Mouse (Mus musculus) kidney, embryonic 14.5 days (tissue): Measurements from ENCODE around the gene Dnaic1. TPM values are rescaled to one million over a fixed set of nuclear protein-coding genes. Genes with fewer than 3 reads are reported as not detected.
A peak's percentile ranks its signal among the peaks of the same experiment; 100 is the strongest.

Experiments
- ATAC-seq: fragments of 200-750 bp; cut with Nextera tagmentation; 2 replicates; pipeline ENCODE4 v1.8.0; 2017; ENCODE audit warnings: moderate number of reproducible peaks, mild to moderate bottlenecking, moderate TSS enrichment, moderate library complexity; ENCODE audit not compliant: low FRiP score, low TSS enrichment
- H3K27ac ChIP-seq: fragments of 300-500 bp; sonication (generic); 2 replicates; pipeline ENCODE4 v1.5.1; 2014; ENCODE audit warnings: low read depth, mild to moderate bottlenecking, low read length, moderate library complexity, mixed read lengths
- H3K27me3 ChIP-seq: fragments of 300-500 bp; sonication (generic); 2 replicates; pipeline ENCODE4 v1.6.1; 2014; ENCODE audit warnings: mild to moderate bottlenecking, low read length; ENCODE audit not compliant: control insufficient read depth, insufficient read depth
- H3K36me3 ChIP-seq: fragments of 300-500 bp; sonication (generic); 2 replicates; pipeline ENCODE4 v1.6.1; 2014; ENCODE audit warnings: low read length, mixed read lengths; ENCODE audit not compliant: control insufficient read depth, insufficient read depth
- H3K4me1 ChIP-seq: fragments of 300-500 bp; sonication (generic); 2 replicates; pipeline ENCODE4 v1.6.1; 2014; ENCODE audit warnings: low read length, mixed read lengths; ENCODE audit not compliant: control insufficient read depth, insufficient read depth
- H3K4me2 ChIP-seq: fragments of 300-500 bp; sonication (generic); replicated peaks from 2 replicates; pipeline ENCODE4 v1.6.1; 2014; ENCODE audit warnings: low read depth, mild to moderate bottlenecking, low read length
- H3K4me3 ChIP-seq: fragments of 300-500 bp; sonication (generic); 2 replicates; pipeline ENCODE4 v1.5.1; 2014; ENCODE audit warnings: mild to moderate bottlenecking, low read length
- H3K9ac ChIP-seq: fragments of 300-500 bp; sonication (generic); 2 replicates; pipeline ENCODE4 v1.6.1; 2014; ENCODE audit warnings: low read depth, mild to moderate bottlenecking, low read length, moderate library complexity
- H3K9me3 ChIP-seq: fragments of 300-500 bp; sonication (generic); 2 replicates; pipeline ENCODE4 v1.6.1; 2016; ENCODE audit warnings: low read length; ENCODE audit not compliant: control insufficient read depth
- WGBS: fragments of 180-500 bp; shearing (Covaris S2); extraction: QIAGEN DNeasy Blood & Tissue Kit; methylation state at CpG from one replicate; pipeline ENCODE4 v1.1.7; 2014; 5-methylcytosine and 5-hydroxymethylcytosine counted together
- polyA plus RNA-seq: library from polyadenylated mRNA; unstranded; fragments of >200 nt; fragmentation: Nextera tagmentation; extraction: Ambion mirVana; gene quantifications from 2 replicates; pipeline ENCODE4 v1.2.1, GENCODE M21; 2014

Dnaic1 gene
- polyA plus RNA-seq, 1 experiment from 2014 or later: 2.2 TPM

- 6% methylated on average over 7 of the region's 7 CpGs for WGBS
- no peak for ATAC-seq
- H3K4me2 ChIP-seq: peak overlapping the region; percentile 15
- H3K36me3 ChIP-seq: no peaks in the 10 kb centered on the region
- H3K27me3 ChIP-seq: no peaks in the 10 kb centered on the region
- H3K9me3 ChIP-seq: no peaks in the 10 kb centered on the region
- H3K27ac ChIP-seq: peak overlapping the region; percentile 80
- H3K4me3 ChIP-seq: no peak overlapping the region
- no peak overlapping the region for H3K9ac ChIP-seq
- peaks cover 38% of the 10 kb centered on the region for H3K4me1 ChIP-seq
These were observed 66.8 kb downstream of the Dnaic1 start for GRCm38 (mm10) chr4:41636366-41636765.

- WGBS: 66% methylated on average over 10 of the region's 10 CpGs
- Histone ChIP-seq H3K4me3 (no peak overlapping the region), H3K9me3 (no peaks in the 10 kb centered on the region), H3K36me3 (no peaks in the 10 kb centered on the region), H3K4me2 (no peak overlapping the region; the same call in 1 of the 2 replicates), H3K27me3 (no peaks in the 10 kb centered on the region), H3K27ac (peak overlapping the region; percentile 76), H3K9ac (no peak overlapping the region), H3K4me1 (peaks cover 31% of the 10 kb centered on the region)
- no peak for ATAC-seq
These were observed 67.5 kb downstream of the Dnaic1 start for GRCm38 (mm10) chr4:41636882-41637635.

GRCm38 (mm10) chr4:41638186-41638731 lies 68.7 kb downstream of the Dnaic1 start:
- WGBS: 91% methylated on average over 10 of the region's 10 CpGs
- H3K4me3 ChIP-seq: no peak overlapping the region
- no peaks in the 10 kb centered on the region for H3K27me3 ChIP-seq
- ATAC-seq: no peak
- no peak overlapping the region for H3K9ac ChIP-seq
- no peak overlapping the region for H3K27ac ChIP-seq
- no peaks in the 10 kb centered on the region for H3K36me3 ChIP-seq
- peaks cover 28% of the 10 kb centered on the region for H3K4me1 ChIP-seq
- no peaks in the 10 kb centered on the region for H3K9me3 ChIP-seq
- H3K4me2 ChIP-seq: 0 out of 2 replicates have a peak overlapping the region, but pooled peaks have one; percentile 93

GRCm38 (mm10) chr4:41638828-41639213 lies 69.2 kb downstream of the Dnaic1 start:
- H3K9ac ChIP-seq: no peak overlapping the region
- no peak overlapping the region for H3K27ac ChIP-seq
- no peak for ATAC-seq
- H3K4me3 ChIP-seq: no peak overlapping the region; the same call in 1 of the 2 replicates
- no peaks in the 10 kb centered on the region for H3K36me3 ChIP-seq
- H3K4me1 ChIP-seq: peaks cover 28% of the 10 kb centered on the region
- 0 out of 2 replicates have a peak, but pooled peaks cover under 1% of the 10 kb centered on the region for H3K9me3 ChIP-seq
- 92% methylated on average over 4 of the region's 6 CpGs for WGBS
- peak overlapping the region; percentile 93 for H3K4me2 ChIP-seq
- no peaks in the 10 kb centered on the region for H3K27me3 ChIP-seq

DNA sequence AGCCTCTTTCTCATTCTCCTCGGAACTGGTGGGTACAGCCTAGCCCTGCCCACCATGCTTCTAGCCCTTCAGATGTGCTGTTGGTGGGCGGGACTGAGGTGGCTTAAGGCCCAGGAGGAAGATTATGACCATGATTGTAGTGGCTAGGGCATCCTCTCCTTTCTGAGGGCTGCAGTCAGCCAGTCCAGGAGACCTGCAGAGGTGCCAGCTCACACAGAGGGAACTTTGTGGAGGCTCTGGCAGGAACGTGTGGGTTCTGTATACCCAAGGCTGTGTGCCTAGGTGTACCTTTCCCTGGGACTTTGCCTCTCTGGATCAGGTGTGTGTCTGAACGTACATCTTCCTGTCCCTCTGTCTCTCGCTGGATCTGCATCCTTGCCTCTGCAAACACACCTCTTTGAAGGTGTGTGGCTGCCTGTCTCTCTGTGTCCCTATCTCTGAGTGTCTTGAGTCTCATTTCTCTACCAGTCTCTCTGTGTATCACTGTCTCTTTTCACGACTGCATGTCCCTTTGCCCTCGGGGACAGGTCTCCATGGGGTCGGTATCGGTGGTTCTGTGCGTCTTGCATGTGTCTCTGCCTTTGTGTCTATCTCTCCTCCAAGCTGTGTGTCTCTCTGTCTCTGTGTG lies 69.8 kb downstream of the Dnaic1 start:
- peak overlapping the region; percentile 85 for H3K9ac ChIP-seq
- WGBS: 15% methylated on average over 10 of the region's 10 CpGs
- peaks cover 28% of the 10 kb centered on the region for H3K4me1 ChIP-seq
- H3K4me3 ChIP-seq: peak overlapping the region; percentile 57
- no peaks in the 10 kb centered on the region for H3K36me3 ChIP-seq
- H3K27me3 ChIP-seq: no peaks in the 10 kb centered on the region
- ATAC-seq: no peak; the same call in 1 of the 2 replicates
- H3K27ac ChIP-seq: 0 out of 2 replicates have a peak overlapping the region, but pooled peaks have one; percentile 26
- peak overlapping the region; percentile 93 for H3K4me2 ChIP-seq
- H3K9me3 ChIP-seq: 0 out of 2 replicates have a peak, but pooled peaks cover 2% of the 10 kb centered on the region

GRCm38 (mm10) chr4:41639913-41640507 lies 70.4 kb downstream of the Dnaic1 start, which contains the start of gene Enho:
TSS of gene Enho (minus strand) at chr4:41640324.
- under 1% methylated on average over 67 of the region's 74 CpGs for WGBS
- Histone ChIP-seq H3K4me1 (peaks cover 28% of the 10 kb centered on the region), H3K4me2 (peak within 1 kb of the TSS; percentile 93), H3K36me3 (no peaks in the 10 kb centered on the region), H3K27ac (peak within 1 kb of the TSS; percentile 26; the same call in 1 of the 2 replicates), H3K27me3 (no peaks in the 10 kb centered on the region), H3K9ac (peak within 1 kb of the TSS; percentile 85), H3K4me3 (peak within 1 kb of the TSS; percentile 57), H3K9me3 (0 out of 2 replicates have a peak, but pooled peaks cover 2% of the 10 kb centered on the region)
- peak; percentile 91 for ATAC-seq

GRCm38 (mm10) chr4:41641199-41641822 lies 71.7 kb downstream of the Dnaic1 start:
- H3K36me3 ChIP-seq: no peaks in the 10 kb centered on the region
- no peaks in the 10 kb centered on the region for H3K27me3 ChIP-seq
- no peak overlapping the region for H3K9ac ChIP-seq
- H3K9me3 ChIP-seq: 0 out of 2 replicates have a peak, but pooled peaks cover 2% of the 10 kb centered on the region
- ATAC-seq: no peak
- H3K4me3 ChIP-seq: no peak overlapping the region
- 81% methylated on average over 6 of the region's 6 CpGs for WGBS
- peaks cover 18% of the 10 kb centered on the region for H3K4me1 ChIP-seq
- no peak overlapping the region for H3K27ac ChIP-seq
- no peak overlapping the region for H3K4me2 ChIP-seq

- H3K27me3 ChIP-seq: no peaks in the 10 kb centered on the region; the same call in 1 of the 2 replicates
- no peak overlapping the region for H3K4me2 ChIP-seq
- no peak overlapping the region for H3K9ac ChIP-seq
- no peak overlapping the region for H3K4me3 ChIP-seq
- 23% methylated on average over 5 of the region's 5 CpGs for WGBS
- 0 out of 2 replicates have a peak, but pooled peaks cover 2% of the 10 kb centered on the region for H3K9me3 ChIP-seq
- ATAC-seq: peak; percentile 65; the same call in 1 of the 2 replicates
- no peaks in the 10 kb centered on the region for H3K36me3 ChIP-seq
- no peak overlapping the region for H3K27ac ChIP-seq
- H3K4me1 ChIP-seq: 0 out of 2 replicates have a peak, but pooled peaks cover 2% of the 10 kb centered on the region
These were observed 75.9 kb downstream of the Dnaic1 start for GRCm38 (mm10) chr4:41645488-41645887.
